Mouse (Mus musculus) lung, embryonic 14.5 days (tissue): ENCODE data around the gene Gdf15. TPM values are rescaled to one million over a fixed set of nuclear protein-coding genes. Genes with fewer than 3 reads are reported as not detected.
A peak's percentile ranks its signal among the peaks of the same experiment; 100 is the strongest.

Source experiments
- ATAC-seq: fragments of 200-750 bp; cut with Nextera tagmentation; 2 replicates; pipeline ENCODE4 v1.8.0; 2017; ENCODE audit warnings: mild to moderate bottlenecking, moderate TSS enrichment, moderate library complexity; ENCODE audit not compliant: insufficient read depth
- DNase-seq: peaks from one replicate; pipeline ENCODE4 v3.0.0-alpha.2; 2015
- H3K27ac ChIP-seq: fragments of 300-500 bp; sonication (generic); 2 replicates; pipeline ENCODE4 v1.5.1; 2014; ENCODE audit warnings: low read depth, mild to moderate bottlenecking, moderate library complexity
- H3K27me3 ChIP-seq: fragments of 300-500 bp; sonication (generic); 2 replicates; pipeline ENCODE4 v1.6.1; 2014; ENCODE audit warnings: low read length, control low read depth; ENCODE audit not compliant: insufficient read depth
- H3K36me3 ChIP-seq: fragments of 300-500 bp; sonication (generic); 2 replicates; pipeline ENCODE4 v1.6.1; 2014; ENCODE audit warnings: control low read depth; ENCODE audit not compliant: insufficient read depth
- H3K4me1 ChIP-seq: fragments of 300-500 bp; sonication (generic); 2 replicates; pipeline ENCODE4 v1.6.1; 2014; ENCODE audit warnings: antibody characterized with exemption, control low read depth; ENCODE audit not compliant: insufficient read depth
- H3K4me2 ChIP-seq: fragments of 300-500 bp; sonication (generic); 2 replicates; pipeline ENCODE4 v1.6.1; 2014; ENCODE audit warnings: mild to moderate bottlenecking
- H3K4me3 ChIP-seq: fragments of 300-500 bp; sonication (generic); 2 replicates; pipeline ENCODE4 v1.5.1; 2014; ENCODE audit warnings: low read depth, low read length
- H3K9ac ChIP-seq: fragments of 300-500 bp; sonication (generic); 2 replicates; pipeline ENCODE4 v1.6.1; 2014
- H3K9me3 ChIP-seq: fragments of 300-500 bp; sonication (generic); 2 replicates; pipeline ENCODE4 v1.6.1; 2016; ENCODE audit warnings: low read depth, low read length, control low read depth
- CTCF ChIP-seq: IDR thresholded peaks from 2 replicates; pipeline ENCODE4 v1.5.1; 2016; ENCODE audit warnings: antibody characterized with exemption, low read depth
- WGBS: fragments of 180-500 bp; shearing (Covaris S2); extraction: QIAGEN DNeasy Blood & Tissue Kit; methylation state at CpG from one replicate; pipeline ENCODE4 v1.1.7; 2014; 5-methylcytosine and 5-hydroxymethylcytosine counted together
- polyA plus RNA-seq: library from polyadenylated mRNA; unstranded; fragments of >200 nt; fragmentation: Nextera tagmentation; extraction: Ambion mirVana; gene quantifications from 2 replicates; pipeline ENCODE4 v1.2.1, GENCODE M21; 2014

The Gdf15 gene
- polyA plus RNA-seq, 1 experiment from 2014 or later, result 0.12 TPM

DNA sequence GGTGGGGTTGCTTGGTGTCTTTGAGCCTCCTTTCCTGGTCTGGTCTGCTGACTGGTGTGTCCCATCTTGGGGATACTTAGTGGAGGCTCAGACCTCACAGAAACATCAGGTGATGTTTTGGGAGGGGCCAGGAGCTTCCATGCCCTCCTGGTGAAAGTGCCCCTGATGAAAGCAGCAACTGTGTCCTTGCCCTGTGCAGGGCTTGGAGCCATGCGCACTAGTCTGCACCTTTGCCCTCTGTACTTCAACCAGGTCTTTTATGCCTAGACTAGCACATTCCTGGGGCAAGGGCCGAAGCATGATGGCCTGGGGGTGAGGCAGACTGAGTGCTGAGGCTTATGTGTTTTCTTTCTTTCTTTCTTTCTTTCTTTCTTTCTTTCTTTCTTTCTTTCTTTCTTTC lies 33.3 kb upstream of the Gdf15 start:
- no peak overlapping the region for H3K4me2 ChIP-seq
- no peak for ATAC-seq
- H3K27me3 ChIP-seq, result no peaks in the 10 kb centered on the region
- no peak overlapping the region for H3K9ac ChIP-seq
- no peaks in the 10 kb centered on the region for H3K4me1 ChIP-seq
- no peaks in the 10 kb centered on the region for H3K9me3 ChIP-seq
- no peak overlapping the region for H3K27ac ChIP-seq
- H3K36me3 ChIP-seq, result no peaks in the 10 kb centered on the region
- WGBS, result 69% methylated on average over 2 of the region's 2 CpGs
- H3K4me3 ChIP-seq, result no peak overlapping the region
- no peak for DNase-seq
- no peak for TF ChIP-seq CTCF

DNA sequence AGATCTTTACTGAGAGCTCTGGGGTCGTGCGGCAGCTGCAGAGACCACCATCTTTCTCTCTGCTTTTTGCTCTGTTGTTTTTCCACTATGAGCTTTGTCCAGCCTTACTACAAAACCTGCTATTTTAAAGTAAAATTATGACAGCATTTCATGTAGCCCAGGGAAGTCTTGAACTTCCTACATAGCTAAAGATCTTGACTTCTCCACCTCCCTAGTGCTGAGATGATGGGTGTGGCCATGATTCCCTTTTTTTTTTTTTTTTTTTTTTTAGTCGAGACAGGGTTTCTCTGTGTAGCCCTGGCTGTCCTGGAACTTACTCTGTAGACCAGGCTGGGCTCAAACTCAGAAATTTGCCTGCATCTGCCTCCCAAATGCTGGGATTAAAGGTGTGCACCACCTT lies 32.4 kb upstream of the Gdf15 start:
- H3K27me3 ChIP-seq, result no peaks in the 10 kb centered on the region
- 64% methylated on average over 3 of the region's 3 CpGs for whole genome bisulfite sequencing
- no peaks in the 10 kb centered on the region for H3K4me1 ChIP-seq
- H3K9ac ChIP-seq, result no peak overlapping the region
- no peak overlapping the region for H3K4me2 ChIP-seq
- no peaks in the 10 kb centered on the region for H3K9me3 ChIP-seq
- no peak overlapping the region for H3K27ac ChIP-seq
- H3K36me3 ChIP-seq, result no peaks in the 10 kb centered on the region
- H3K4me3 ChIP-seq, result no peak overlapping the region
- ATAC-seq (no peak), DNase-seq (no peak)
- no peak for TF ChIP-seq CTCF

GRCm38 (mm10) chr8:70663691-70664090 lies 31.4 kb upstream of the Gdf15 start:
- Histone ChIP-seq H3K4me3 (no peak overlapping the region), H3K4me1 (peaks cover 3% of the 10 kb centered on the region), H3K27me3 (no peaks in the 10 kb centered on the region), H3K27ac (no peak overlapping the region), H3K9me3 (no peaks in the 10 kb centered on the region), H3K4me2 (no peak overlapping the region), H3K9ac (no peak overlapping the region), H3K36me3 (no peaks in the 10 kb centered on the region)
- no peak for ATAC-seq
- DNase-seq, result no peak
- 32% methylated on average over 4 of the region's 4 CpGs for WGBS
- no peak for TF ChIP-seq CTCF

GRCm38 (mm10) chr8:70660273-70660725 lies 28.0 kb upstream of the Gdf15 start, which contains the start of gene Pgpep1:
TSS of gene Pgpep1 (minus strand) at chr8:70660388.
- H3K4me1 ChIP-seq, result peaks cover 9% of the 10 kb centered on the region
- no peak for TF ChIP-seq CTCF
- peak within 1 kb of the TSS; percentile 83 for H3K9ac ChIP-seq
- DNase-seq (peak; percentile 79), ATAC-seq (peak; percentile 75)
- H3K27me3 ChIP-seq, result no peaks in the 10 kb centered on the region
- 3% methylated on average over 14 of the region's 14 CpGs for WGBS
- H3K4me3 ChIP-seq, result peak within 1 kb of the TSS; percentile 79
- no peaks in the 10 kb centered on the region for H3K9me3 ChIP-seq
- peak within 1 kb of the TSS; percentile 91 for H3K4me2 ChIP-seq
- H3K36me3 ChIP-seq, result peaks cover 13% of the 10 kb centered on the region
- peak within 1 kb of the TSS; percentile 73 for H3K27ac ChIP-seq

GRCm38 (mm10) chr8:70659604-70660272 lies 27.5 kb upstream of the Gdf15 start:
- H3K9ac ChIP-seq, result peak overlapping the region; percentile 83
- H3K4me2 ChIP-seq, result peak overlapping the region; percentile 91
- no peaks in the 10 kb centered on the region for H3K27me3 ChIP-seq
- ATAC-seq, result peak; percentile 97
- peak overlapping the region; percentile 73 for H3K27ac ChIP-seq
- H3K9me3 ChIP-seq, result no peaks in the 10 kb centered on the region
- DNase-seq, result peak; percentile 98
- 1% methylated on average over 44 of the region's 44 CpGs for WGBS
- no peak for TF ChIP-seq CTCF
- H3K4me3 ChIP-seq, result peak overlapping the region; percentile 79
- peaks cover 9% of the 10 kb centered on the region for H3K4me1 ChIP-seq
- H3K36me3 ChIP-seq, result peaks cover 18% of the 10 kb centered on the region

DNA sequence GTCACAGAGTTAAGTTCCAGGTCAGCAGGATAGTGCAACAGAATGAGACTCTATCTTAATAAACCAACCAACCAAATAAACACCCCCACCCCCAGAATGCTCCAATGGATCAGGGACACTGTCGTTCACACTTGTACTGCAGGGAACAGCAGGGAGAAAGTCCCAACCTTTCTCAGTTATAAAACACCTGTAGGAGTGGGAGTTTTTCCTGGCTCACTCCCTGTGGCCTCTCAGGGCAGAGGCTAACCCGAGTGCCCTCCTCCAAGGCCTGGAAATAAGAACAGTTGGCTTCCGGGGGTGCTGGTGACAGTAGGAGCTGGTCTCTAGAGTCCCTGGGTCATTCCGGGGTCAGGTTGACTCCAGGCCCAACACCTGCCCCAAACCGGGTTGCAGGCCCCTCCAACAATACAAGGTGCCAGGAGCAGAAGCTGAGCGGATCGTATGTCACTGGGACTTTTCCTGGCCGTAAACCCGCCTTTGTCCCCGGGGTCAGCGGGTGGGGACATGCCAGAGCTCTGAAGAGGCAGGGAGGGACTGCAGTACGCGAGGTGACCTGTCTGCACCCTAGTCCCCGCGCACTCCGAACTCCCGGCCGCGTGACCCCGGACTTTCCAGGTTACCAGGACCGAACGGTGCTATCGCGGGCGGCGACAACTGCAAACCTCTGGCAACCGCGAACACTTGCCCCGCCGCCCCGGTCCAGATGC lies 26.8 kb upstream of the Gdf15 start:
- Histone ChIP-seq H3K36me3 (peaks cover 24% of the 10 kb centered on the region), H3K4me2 (peak overlapping the region; percentile 91), H3K9me3 (no peaks in the 10 kb centered on the region), H3K4me3 (peak overlapping the region; percentile 79), H3K27me3 (no peaks in the 10 kb centered on the region), H3K27ac (peak overlapping the region; percentile 73), H3K4me1 (peaks cover 9% of the 10 kb centered on the region), H3K9ac (peak overlapping the region; percentile 83)
- ATAC-seq, result peak; percentile 59; the same call in 1 of the 2 replicates
- no peak for TF ChIP-seq CTCF
- 2% methylated on average over 31 of the region's 31 CpGs for WGBS
- no peak for DNase-seq

- 74% methylated on average over 2 of the region's 2 CpGs for WGBS
- DNase-seq (no peak), ATAC-seq (no peak)
- Histone ChIP-seq H3K9me3 (no peaks in the 10 kb centered on the region), H3K9ac (peak overlapping the region; percentile 83; the same call in 1 of the 2 replicates), H3K36me3 (peaks cover 29% of the 10 kb centered on the region), H3K4me1 (peaks cover 9% of the 10 kb centered on the region), H3K27ac (no peak overlapping the region), H3K4me3 (no peak overlapping the region), H3K27me3 (no peaks in the 10 kb centered on the region), H3K4me2 (peak overlapping the region; percentile 91; the same call in 1 of the 2 replicates)
- no peak for TF ChIP-seq CTCF
Measured at GRCm38 (mm10) chr8:70657739-70658138, 25.5 kb upstream of the Gdf15 start.
